Mouse (Mus musculus): ENCODE measurements around the gene Ctrb1. TPM values are rescaled to one million over a fixed set of nuclear protein-coding genes. Genes with fewer than 3 reads are reported as not detected.
A peak's percentile ranks its signal among the peaks of the same experiment; 100 is the strongest.

The Ctrb1 gene
- polyA plus RNA-seq, 1 experiment from 2014 or later = not detected

- no peaks in the 10 kb centered on the region for H3K9me3 ChIP-seq (ENCODE audit: control insufficient read depth, low read length)
- no peaks in the 10 kb centered on the region for H3K27me3 ChIP-seq (ENCODE audit: control insufficient read depth, insufficient read depth, low read length)
- H3K4me3 ChIP-seq (ENCODE audit: low read depth, low read length) = peak overlapping the region; percentile 79
- 15% methylated on average over 5 of the region's 5 CpGs for WGBS
- no peaks in the 10 kb centered on the region for H3K36me3 ChIP-seq (ENCODE audit: control insufficient read depth, insufficient read depth, low read length)
- no peak overlapping the region; the same call in 1 of the 2 replicates for H3K27ac ChIP-seq (ENCODE audit: low read depth, low read length)
- ATAC-seq (ENCODE audit: low FRiP score) (peak; percentile 46), DNase-seq (ENCODE audit: low spot score) (no peak)
- peak overlapping the region; percentile 92; the same call in 1 of the 2 replicates for H3K9ac ChIP-seq (ENCODE audit: low read depth, low read length)
- H3K4me1 ChIP-seq (replicated peaks; ENCODE audit: control insufficient read depth, insufficient read depth, low read length) = 0 out of 2 replicates have a peak, but pooled peaks cover 2% of the 10 kb centered on the region
- H3K4me2 ChIP-seq (replicated peaks; ENCODE audit: low read depth, low read length) = peak overlapping the region; percentile 49
Observed at GRCm38 (mm10) chr8:111642939-111643263, 47.9 kb downstream of the Ctrb1 start.

GRCm38 (mm10) chr8:111642496-111642895, 48.3 kb downstream of the Ctrb1 start:
- ATAC-seq (ENCODE audit: low FRiP score) (no peak), DNase-seq (ENCODE audit: low spot score) (no peak)
- whole genome bisulfite sequencing = 77% methylated on average over 5 of the region's 5 CpGs
- Histone ChIP-seq H3K27ac (ENCODE audit: low read depth, low read length) (no peak overlapping the region), H3K36me3 (ENCODE audit: control insufficient read depth, insufficient read depth, low read length) (no peaks in the 10 kb centered on the region), H3K4me1 (replicated peaks; ENCODE audit: control insufficient read depth, insufficient read depth, low read length) (0 out of 2 replicates have a peak, but pooled peaks cover 2% of the 10 kb centered on the region), H3K9ac (ENCODE audit: low read depth, low read length) (peak overlapping the region; percentile 92; the same call in 1 of the 2 replicates), H3K27me3 (ENCODE audit: control insufficient read depth, insufficient read depth, low read length) (no peaks in the 10 kb centered on the region), H3K9me3 (ENCODE audit: control insufficient read depth, low read length) (no peaks in the 10 kb centered on the region), H3K4me2 (replicated peaks; ENCODE audit: low read depth, low read length) (peak overlapping the region; percentile 49; the same call in 1 of the 2 replicates), H3K4me3 (ENCODE audit: low read depth, low read length) (peak overlapping the region; percentile 79)

- Histone ChIP-seq H3K4me2 (replicated peaks; ENCODE audit: low read depth, low read length) (no peak overlapping the region), H3K9ac (ENCODE audit: low read depth, low read length) (no peak overlapping the region), H3K4me1 (replicated peaks; ENCODE audit: control insufficient read depth, insufficient read depth, low read length) (0 out of 2 replicates have a peak, but pooled peaks cover 2% of the 10 kb centered on the region), H3K27ac (ENCODE audit: low read depth, low read length) (no peak overlapping the region), H3K4me3 (ENCODE audit: low read depth, low read length) (no peak overlapping the region), H3K27me3 (ENCODE audit: control insufficient read depth, insufficient read depth, low read length) (no peaks in the 10 kb centered on the region), H3K36me3 (ENCODE audit: control insufficient read depth, insufficient read depth, low read length) (no peaks in the 10 kb centered on the region), H3K9me3 (ENCODE audit: control insufficient read depth, low read length) (no peaks in the 10 kb centered on the region)
- ATAC-seq (ENCODE audit: low FRiP score) (no peak), DNase-seq (ENCODE audit: low spot score) (no peak)
- WGBS = 92% methylated on average over 2 of the region's 2 CpGs
Observed at GRCm38 (mm10) chr8:111641064-111641463, 49.7 kb downstream of the Ctrb1 start.

DNA sequence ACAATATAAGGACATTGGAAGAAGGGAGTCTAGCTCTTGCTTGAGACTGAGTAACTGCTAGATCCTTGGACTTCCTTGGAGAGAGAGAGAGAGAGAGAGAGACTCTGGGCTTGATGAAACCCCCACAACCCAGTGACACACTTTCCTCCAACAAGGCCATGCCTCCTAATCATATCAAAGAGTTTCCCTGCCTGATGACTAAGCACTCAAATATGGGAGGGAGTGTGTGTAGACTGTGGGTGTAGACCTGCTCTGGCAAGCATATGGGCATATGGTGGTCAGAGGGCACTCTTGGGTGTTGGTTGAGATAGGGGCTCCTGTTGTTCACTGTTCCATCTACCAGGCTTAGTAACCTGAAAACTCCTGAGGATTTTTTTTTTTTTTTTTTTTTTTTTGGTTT, 52.7 kb downstream of the Ctrb1 start:
- H3K9me3 ChIP-seq (ENCODE audit: control insufficient read depth, low read length) = no peaks in the 10 kb centered on the region
- H3K4me3 ChIP-seq (ENCODE audit: low read depth, low read length) = no peak overlapping the region
- H3K27me3 ChIP-seq (ENCODE audit: control insufficient read depth, insufficient read depth, low read length) = no peaks in the 10 kb centered on the region
- no peak for ATAC-seq (ENCODE audit: low FRiP score)
- no peak overlapping the region for H3K9ac ChIP-seq (ENCODE audit: low read depth, low read length)
- DNase-seq (ENCODE audit: low spot score) = no peak
- no peaks in the 10 kb centered on the region for H3K36me3 ChIP-seq (ENCODE audit: control insufficient read depth, insufficient read depth, low read length)
- H3K27ac ChIP-seq (ENCODE audit: low read depth, low read length) = no peak overlapping the region
- H3K4me2 ChIP-seq (replicated peaks; ENCODE audit: low read depth, low read length) = no peak overlapping the region
- H3K4me1 ChIP-seq (replicated peaks; ENCODE audit: control insufficient read depth, insufficient read depth, low read length) = 0 out of 2 replicates have a peak, but pooled peaks cover 2% of the 10 kb centered on the region

Other genes with a start within 250 kb of the Ctrb1 start
- 2.9 and 4.6 TPM in 2 replicates for gene Wdr59, start 168.9 kb downstream of the Ctrb1 start, polyA plus RNA-seq (2014; fragmentation: Nextera tagmentation; extraction: Ambion mirVana)
- gene Znrf1, start 154.9 kb downstream of the Ctrb1 start, polyA plus RNA-seq (2014; fragmentation: Nextera tagmentation; extraction: Ambion mirVana) = 48.3 and 48.7 TPM in 2 replicates
- 0.08 and 0.25 TPM in 2 replicates for gene Ldhd, start 60.6 kb downstream of the Ctrb1 start, polyA plus RNA-seq (2014; fragmentation: Nextera tagmentation; extraction: Ambion mirVana)
- 24.5 and 25.1 TPM in 2 replicates for gene Zfp1, start 47.6 kb downstream of the Ctrb1 start, polyA plus RNA-seq (2014; fragmentation: Nextera tagmentation; extraction: Ambion mirVana)
- gene Bcar1, start 52.8 kb upstream of the Ctrb1 start, polyA plus RNA-seq (2014; fragmentation: Nextera tagmentation; extraction: Ambion mirVana) = 43.3 and 47.3 TPM in 2 replicates
- 214 and 223 TPM in 2 replicates for gene Cfdp1, start 163.3 kb upstream of the Ctrb1 start, polyA plus RNA-seq (2014; fragmentation: Nextera tagmentation; extraction: Ambion mirVana)
- 7.5 and 11.0 TPM in 2 replicates for gene Tmem170, start 185.7 kb upstream of the Ctrb1 start, polyA plus RNA-seq (2014; fragmentation: Nextera tagmentation; extraction: Ambion mirVana)
- gene Chst5, start 219.4 kb upstream of the Ctrb1 start, polyA plus RNA-seq (2014; fragmentation: Nextera tagmentation; extraction: Ambion mirVana) = 2.9 and 3.2 TPM in 2 replicates
- gene Tmem231, start 242.9 kb upstream of the Ctrb1 start, polyA plus RNA-seq (2014; fragmentation: Nextera tagmentation; extraction: Ambion mirVana) = 13.8 and 16.1 TPM in 2 replicates
- gene Gabarapl2, start 249.7 kb upstream of the Ctrb1 start, polyA plus RNA-seq (2014; fragmentation: Nextera tagmentation; extraction: Ambion mirVana) = 347 and 351 TPM in 2 replicates

Data from hindbrain, embryonic 11.5 days (tissue).